Mouse (Mus musculus) left cerebral cortex, postnatal 10 days (tissue): ENCODE measurements around the gene Gm4924. TPM values are rescaled to one million over a fixed set of nuclear protein-coding genes. Genes with fewer than 3 reads are reported as not detected.
A peak's percentile ranks its signal among the peaks of the same experiment; 100 is the strongest.

ENCODE experiments used
- DNase-seq, 2 experiments: peaks; one replicate each; pipeline ENCODE4 v3.0.0; 2021 to 2022; ENCODE audit warnings: low spot score in 2 of 2, mixed read lengths in 1 of 2; ENCODE audit errors: extremely low spot score in 1 of 2
- intact Hi-C: fragments of 180-260 bp; cut with DNase I; formaldehyde crosslinking; loops from one replicate; pipeline ENCODE4 v1.15.1; 2025
- total RNA-seq, 2 experiments: library from RNA; stranded (reverse); gene quantifications; 2 replicates each; pipeline ENCODE4 v1.2.3; 2021

Gene Gm4924
- 1 to 10 TPM; 7.1 TPM for total RNA-seq

DNA sequence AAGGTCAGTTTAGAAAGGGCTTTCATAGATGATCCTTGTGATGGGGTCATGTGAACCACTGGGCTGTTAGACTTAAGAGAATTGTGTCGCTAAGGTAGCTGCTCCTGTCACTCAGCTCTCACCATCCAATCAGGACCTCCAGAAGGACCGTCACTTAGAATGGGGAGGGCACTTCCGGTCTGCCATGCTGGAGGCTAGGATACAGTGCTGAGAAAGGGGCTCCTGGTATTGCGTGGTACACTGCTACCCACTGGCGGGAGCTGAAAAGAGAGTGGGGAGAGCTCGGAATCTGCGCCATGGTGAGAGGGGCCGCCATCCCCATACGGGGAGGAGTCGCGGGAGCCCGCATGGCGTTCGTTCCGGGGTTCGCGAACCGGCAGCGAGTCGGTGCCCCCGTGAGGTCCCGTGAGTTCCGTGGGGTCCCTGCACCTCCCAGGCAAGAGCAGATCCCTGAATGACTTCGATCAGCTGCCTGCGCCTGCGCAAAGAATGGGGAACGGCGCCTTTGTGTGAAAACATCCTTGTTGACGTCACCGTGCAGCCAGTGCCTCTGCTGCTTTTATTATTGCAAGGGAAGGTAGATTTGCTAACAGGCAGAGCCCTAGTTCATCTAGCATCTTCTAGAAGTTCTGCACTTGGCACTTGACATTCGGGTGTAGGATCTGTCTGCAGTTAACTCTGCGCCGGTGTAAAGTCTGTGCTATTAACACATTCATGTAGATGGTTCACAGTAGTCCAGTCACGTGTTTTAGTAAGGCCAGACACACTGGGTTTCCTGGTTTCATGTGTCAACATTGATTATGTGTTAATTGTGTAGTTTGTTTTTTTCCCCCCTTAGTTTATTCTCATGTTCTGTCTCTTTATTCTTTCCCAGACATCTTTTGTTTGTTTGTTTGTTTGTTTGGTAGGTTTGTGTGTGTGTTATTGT lies at the start of gene Gm4924:
Gene Gm4924 (plus strand): TSS at position 173 of the 928 bp plus-strand sequence.
- intact Hi-C loops: no loop called here

DNA sequence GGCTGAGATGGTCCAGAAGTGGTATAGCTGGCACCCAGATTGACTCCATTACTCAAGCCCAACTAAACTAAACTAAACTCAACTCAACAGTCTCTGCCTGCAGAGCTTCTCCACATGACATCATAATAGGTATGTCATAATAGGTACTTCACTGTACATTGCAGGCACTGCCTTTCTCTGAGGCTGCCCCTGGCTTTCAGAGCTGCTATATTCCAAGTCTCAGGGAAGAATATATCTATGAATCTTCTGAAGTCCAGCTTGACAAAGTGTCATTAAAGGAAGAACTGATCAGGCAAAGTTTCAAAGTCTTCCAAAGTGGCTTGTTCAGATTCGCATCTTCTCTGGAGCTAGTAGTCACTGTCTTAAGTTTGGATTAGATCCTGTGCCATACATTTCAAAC lies 37.6 kb upstream of the Gm4924 start, which contains the start of gene 4932415D10Rik:
Gene 4932415D10Rik (minus strand): TSS at position 101 of the 400 bp plus-strand sequence.
- DNase-seq: no peak
- intact Hi-C loops: loop anchor here (1.0 kb wide), 1 partner anchor 12 kb away; no protein-coding TSS in a partner anchor

More for the DNA sequence above, at the start of gene Gm4924:
- DNase-seq: peak; percentile 88

DNA sequence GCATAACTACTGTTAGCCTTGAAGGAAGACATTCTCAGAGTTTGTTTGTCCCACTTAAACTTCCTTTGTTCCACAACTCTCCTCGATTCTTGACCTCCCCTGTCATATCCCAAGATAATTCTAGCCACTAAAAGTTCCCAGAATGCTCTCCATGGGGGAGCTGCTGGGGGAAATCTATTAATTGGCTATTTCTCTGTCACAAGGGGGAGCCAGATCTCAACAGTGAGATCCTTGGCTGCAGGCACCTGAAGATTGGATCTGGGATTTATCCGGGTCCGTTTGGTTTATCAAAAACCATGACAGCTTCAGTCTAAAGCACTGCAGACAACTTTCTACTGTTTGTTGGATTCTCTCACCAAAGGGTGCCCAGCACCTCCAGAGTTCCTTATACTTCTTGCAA lies 33.9 kb upstream of the Gm4924 start:
- no peak for DNase-seq
- intact Hi-C loops: no loop called here

DNA sequence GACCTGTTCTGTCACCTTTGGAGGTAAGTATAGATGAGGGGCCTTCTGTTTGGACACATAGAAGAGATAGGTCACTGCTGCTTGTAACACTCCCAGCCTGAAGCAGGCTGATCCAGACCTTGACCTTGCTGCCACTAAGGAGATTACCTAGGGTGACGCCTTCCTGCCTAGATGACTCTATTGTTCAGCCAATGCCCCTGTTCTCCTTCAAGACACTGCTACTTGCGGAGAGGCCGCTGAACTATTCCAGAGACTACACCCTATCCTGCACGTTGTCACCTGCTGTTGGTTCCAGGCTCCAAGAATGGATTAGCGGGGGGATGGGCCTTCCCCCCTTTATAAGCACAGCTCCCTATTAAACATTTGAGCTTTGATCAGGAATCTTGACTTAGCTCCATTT lies 24.2 kb upstream of the Gm4924 start:
- intact Hi-C loops: no loop called here
- no peak for DNase-seq

DNA sequence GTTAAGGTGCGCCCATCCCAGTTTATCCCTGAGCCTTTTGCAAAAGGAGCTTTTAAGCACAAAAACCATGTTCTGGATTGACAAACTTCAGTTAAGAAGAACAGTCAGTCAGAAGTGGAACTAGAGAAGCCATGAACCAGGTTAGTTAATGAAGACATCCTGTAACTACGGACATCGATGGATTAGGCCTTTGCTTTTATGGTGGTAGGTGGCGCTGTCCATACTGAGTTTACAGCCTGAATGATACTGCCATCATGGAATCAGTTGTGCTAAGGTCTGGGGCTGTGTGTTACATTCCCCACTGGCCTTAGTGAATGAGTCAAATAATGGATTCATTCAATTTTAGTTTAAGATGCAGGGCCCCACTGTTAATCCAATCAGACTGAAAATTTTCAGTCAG lies 1.3 kb downstream of the Gm4924 start:
- no peak for DNase-seq
- intact Hi-C loops: no loop called here

DNA sequence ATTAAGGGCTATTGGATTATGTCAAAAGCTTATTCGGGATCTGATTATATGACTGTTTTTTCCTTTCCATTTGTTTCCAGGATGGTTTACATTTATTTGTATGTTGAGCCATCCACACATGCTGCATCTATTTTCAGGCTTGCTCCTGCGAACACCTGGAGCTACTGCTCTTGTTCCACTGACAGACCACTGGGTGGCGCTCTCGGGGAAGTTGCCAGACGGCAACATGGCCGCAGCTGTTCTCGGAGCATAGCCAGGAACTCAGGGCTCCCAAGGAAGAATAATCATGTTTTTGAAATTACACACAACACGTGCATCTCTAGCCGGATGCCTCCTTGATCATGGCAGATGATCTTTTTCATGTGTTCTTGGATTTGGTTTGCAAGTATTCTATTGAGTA lies 7.9 kb downstream of the Gm4924 start:
- intact Hi-C loops: no loop called here
- no peak for DNase-seq

DNA sequence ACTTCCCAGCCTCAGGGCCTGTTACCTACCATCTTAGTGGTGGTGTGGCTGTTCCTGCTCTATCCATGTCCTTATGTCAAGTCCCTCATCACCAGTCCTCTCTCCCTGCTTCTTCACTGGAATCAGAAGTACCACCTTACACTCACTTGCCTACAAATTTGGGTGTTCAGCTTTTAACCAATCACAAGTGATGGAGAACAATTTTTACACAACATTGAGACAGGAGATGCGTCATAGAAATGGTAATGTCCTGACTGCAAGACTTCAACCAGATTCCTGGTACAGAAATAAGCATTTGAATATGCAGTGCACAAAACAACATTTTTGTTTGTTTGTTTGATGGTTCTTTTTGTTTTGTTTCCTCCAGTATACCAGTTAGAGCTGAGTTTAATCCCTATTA lies 28.9 kb downstream of the Gm4924 start:
- intact Hi-C loops: no loop called here
- DNase-seq: no peak

DNA sequence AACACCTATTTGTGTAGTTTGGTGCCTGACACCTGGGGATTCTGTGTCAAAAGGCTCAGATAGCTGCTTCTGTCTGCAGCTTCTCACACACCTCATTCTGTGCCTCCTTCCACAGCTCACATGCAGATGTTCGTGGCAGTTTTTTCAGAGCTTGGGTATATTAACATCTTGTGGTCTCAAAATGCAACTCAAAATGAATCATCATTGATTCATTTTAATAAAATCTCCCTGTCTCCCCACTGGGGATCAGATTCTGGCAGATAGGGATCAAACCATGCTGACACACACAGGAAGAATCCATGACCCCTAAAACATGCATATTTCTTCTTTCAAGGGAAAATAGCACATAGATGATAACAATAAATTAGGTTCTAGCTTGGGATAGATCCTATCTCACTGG lies 55.5 kb downstream of the Gm4924 start:
- no peak for DNase-seq
- intact Hi-C loops: no loop called here

DNA sequence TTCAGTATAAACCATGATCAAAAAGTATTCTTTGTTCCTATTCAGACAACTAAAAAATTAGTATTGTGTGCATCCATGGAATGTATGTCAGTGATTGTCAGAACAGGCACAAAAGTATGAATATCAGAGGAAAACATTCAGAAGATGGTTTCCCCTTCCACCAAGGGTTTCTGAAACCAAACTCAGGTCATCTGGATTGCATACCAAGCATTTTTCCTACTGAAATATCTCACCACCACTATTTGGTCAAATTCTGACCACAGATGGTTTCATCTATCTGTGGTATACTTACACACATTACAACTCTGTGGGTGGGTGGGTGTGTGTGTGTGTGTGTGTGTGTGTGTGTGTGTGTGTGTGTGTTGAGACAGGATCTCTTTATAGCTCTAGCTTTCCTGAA lies 69.6 kb downstream of the Gm4924 start:
- no peak for DNase-seq
- intact Hi-C loops: no loop called here

Other genes starting within 250 kb of the Gm4924 start
- gene AU041133, start 226.2 kb upstream of the Gm4924 start, total RNA-seq: 10 to 100 TPM; 11.6 to 12.0 TPM
- 10 to 100 TPM; 20.5 to 23.8 TPM for gene Zfp938, start 113.0 kb upstream of the Gm4924 start, total RNA-seq
- not detected for gene 4932415D10Rik, start 37.7 kb upstream of the Gm4924 start, total RNA-seq
- not detected for gene Gm1553, start 138.4 kb downstream of the Gm4924 start, total RNA-seq